Mouse (Mus musculus): ENCODE data around the gene Olfr214.
"Not testable (repeated sequence)": the region's sequence is repeated elsewhere in the genome, so short reads cannot be mapped to it uniquely, and the experiment has no call there.

Olfr214 gene

DNA sequence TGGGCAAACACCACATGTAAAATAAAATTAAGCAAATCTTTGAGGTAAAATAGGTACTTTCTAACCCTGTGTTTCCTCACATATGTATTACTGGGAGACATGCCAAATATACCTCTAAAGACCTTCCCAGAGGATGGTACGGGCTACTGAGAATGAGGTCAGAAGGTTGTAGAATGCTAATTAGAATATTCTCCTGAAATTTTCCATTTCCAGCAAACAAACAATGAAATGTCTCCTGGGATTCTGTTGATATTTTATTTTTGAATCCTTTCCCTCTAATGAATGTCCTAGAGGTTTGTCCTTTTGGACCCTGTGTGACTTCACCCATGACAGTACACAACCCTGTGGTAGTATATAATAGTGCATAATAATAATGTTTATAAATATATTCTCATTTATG lies at the start of gene Olfr214:
Gene Olfr214 (plus strand): TSS at position 301 of the 400 bp plus-strand sequence.
- no peak for DNase-seq (ENCODE audit: low spot score)

DNA sequence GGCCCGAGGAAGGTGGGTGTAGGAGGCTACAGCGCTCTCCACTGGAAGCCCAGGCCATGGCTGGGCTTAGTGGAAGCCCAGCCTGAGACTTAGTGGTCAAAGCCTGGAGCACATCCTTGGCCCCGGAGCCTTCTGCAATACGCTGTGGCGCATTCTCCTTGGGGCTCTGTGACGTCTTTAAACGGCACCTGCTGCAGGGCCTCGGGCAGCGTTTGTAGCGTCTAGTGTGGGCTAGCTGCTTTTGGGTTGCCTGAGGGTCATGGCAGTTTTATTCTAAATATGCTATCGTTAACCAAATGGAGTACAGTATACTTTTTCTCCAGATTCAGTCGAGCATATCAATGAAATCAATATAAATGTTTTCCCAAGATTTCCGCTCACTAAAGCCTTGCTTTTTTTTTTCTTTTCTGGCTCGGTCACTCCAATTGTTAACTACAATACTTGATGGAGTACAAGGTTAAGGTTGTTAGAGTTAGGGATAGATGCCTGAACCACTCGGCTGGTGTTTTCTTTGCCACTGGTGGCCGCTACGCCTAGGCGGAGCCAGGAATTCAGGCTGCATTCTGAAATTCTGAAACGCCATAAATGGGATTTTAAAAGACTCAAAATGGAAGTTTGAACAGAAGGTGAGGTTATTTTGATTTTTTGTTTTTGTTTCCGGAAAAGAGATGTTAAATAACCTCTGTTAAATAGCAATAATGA lies 47.6 kb upstream of the Olfr214 start, which contains the start of gene Olfr212:
Gene Olfr212 (plus strand): TSS at position 215 of the 702 bp plus-strand sequence.
- not testable (repeated sequence) for DNase-seq (ENCODE audit: low spot score)

DNA sequence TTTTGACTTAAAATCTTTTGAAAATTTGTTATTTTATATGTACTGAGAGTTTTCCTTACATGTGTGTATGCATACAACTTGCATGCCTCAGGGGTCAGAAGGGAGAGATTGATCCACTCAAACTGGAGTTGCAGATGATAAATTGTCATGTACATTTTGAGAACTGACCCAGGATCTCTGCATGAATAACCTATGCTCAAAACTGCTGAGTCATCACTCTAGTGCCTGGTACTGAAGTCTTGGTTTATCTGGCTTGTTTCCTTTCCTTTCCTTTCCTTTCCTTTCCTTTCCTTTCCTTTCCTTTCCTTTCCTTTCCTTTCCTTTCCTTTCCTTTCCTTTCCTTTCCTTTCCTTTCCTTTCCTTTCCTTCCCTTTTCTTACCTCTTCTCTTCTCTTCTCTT lies 39.2 kb upstream of the Olfr214 start:
- no peak for DNase-seq (ENCODE audit: low spot score)

DNA sequence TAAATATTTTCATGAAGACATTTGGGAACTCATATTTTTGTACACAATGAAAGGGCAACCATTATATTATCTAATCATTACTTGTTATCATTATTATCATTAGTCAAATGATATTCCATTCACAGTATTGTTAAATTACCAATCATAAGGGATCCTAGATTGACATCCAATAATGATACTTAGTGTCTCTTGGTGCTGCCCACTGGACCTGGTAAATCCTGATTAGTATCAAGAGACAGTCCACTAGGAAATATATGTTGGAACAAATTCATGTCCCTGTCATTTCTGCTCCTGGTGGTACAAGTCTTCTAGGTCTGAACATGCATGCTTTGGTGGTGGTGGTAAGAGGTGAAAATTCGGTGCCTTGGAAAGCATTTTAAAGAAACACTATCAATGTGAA lies 15.9 kb upstream of the Olfr214 start, which contains the start of gene Olfr213:
Gene Olfr213 (plus strand): TSS at position 301 of the 400 bp plus-strand sequence.
- DNase-seq (ENCODE audit: low spot score): no peak

DNA sequence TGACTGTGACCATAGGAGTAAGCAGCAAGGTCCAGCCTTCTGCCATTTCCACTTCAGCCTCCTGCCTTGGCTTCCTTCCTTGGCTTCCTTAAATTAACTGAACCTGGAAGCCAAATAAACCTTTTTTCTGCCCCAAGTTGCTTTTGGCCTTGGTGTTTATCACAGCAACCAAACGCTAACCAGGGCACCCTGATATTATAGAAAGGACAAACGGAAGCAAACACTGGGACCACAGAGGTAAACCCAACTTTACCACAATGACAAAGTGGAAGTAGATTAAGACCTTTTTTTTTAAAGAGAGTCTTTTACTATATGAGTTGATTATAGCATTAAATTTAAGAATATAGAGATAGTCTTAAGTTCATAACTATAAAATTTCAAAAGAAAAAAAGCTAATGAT lies 11.5 kb upstream of the Olfr214 start:
- DNase-seq (ENCODE audit: low spot score): no peak

DNA sequence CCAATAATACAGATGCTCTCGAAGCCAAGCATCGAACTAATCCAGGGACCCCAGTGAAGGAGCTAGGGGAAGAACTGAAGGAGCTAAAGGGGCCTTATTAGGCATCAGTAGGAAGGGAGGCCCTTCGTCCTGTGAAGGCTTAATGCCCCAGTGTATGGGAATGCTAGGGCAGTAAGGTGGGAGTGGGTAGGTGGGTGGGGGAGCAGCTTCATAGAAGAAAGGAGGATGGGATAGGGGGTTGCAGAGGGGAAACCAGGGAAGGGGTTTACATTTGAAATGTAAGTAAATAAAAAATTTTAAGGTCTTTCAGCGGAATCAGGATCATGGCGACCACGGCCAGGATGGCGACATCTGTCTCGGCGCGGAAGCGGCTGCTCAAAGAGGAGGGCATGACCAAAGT lies 3.2 kb upstream of the Olfr214 start, which contains the start of gene Gm5580:
Gene Gm5580 (plus strand): TSS at position 301 of the 400 bp plus-strand sequence.
- not testable (repeated sequence) for DNase-seq (ENCODE audit: low spot score)

DNA sequence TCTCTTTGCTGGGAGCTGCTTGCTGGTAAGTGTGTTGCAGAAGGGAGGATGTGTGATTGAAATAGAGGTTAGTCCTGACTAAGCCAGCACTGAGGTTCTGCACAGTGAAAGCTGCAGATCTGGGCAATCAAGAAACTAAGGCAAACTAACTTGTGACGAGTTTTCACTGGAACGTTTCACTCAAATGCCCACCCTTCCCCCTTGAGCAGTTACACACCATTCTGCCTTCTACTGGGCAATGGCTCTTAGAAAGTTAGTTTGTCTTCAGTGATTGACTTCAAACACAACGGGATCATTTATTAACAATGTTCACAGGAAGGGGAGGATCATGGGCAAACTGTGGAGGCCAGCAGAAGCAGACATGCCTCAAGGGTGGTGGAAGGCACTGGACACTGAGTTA lies 917 bp downstream of the Olfr214 start:
- DNase-seq (ENCODE audit: low spot score): no peak

DNA sequence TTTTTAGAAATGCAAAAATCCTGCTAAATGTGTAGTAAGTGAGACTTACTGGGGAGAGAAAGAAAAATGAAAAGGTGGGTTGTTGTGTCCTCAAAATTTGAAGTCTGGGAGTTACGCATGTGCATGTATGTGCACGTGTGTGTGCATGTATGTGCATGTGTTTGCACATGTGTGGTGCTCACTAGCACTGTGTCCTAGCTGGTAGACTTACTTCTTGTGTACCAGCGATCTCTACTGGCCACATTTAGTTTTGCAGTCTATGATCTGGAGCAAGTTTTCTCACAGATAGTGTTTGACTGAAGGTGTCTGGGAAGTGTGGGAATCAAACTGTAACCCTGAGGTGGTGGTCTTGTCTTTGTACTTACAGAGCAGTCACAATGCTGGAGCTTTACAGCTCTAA lies 15.8 kb downstream of the Olfr214 start:
- DNase-seq (ENCODE audit: low spot score): peak; percentile 37

DNA sequence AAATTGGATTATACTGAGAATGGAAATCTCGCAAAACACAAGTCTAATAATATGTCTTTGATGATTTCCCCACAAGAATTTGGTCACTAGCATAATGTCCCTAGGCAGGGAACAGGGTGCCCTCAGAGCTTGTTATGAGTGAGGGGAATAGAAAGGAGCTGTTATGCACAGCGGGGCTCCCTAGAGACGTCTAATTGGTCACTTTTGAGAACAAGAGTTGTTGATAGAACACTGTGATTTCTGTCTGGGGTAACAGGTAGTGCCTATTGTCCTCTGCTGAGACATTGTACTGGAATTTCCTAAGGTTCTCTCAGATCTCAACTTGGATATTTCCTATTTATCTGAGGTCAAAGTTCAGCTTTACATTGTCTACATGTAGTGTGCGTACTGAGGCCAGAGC lies 30.1 kb downstream of the Olfr214 start, which contains the start of gene Olfr215:
Gene Olfr215 (minus strand): TSS at position 101 of the 400 bp plus-strand sequence.
- DNase-seq (ENCODE audit: low spot score): no peak

DNA sequence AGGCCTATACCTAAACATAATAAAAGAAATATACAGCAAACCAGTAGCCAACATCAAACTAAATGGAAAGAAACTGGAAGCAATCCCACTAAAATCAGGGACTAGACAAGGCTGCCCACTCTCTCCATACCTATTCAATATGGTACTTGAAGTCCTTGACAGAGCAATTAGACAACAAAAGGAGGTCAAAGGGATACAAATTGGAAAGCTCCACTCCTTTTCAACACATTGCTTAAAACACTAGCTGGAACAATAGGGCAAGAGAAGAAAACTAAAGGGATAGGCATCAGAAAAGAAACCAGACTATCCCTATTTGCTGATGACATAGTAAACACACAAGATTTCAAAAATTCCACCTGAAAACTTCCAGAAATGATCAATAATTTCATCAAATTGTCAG lies 46.9 kb downstream of the Olfr214 start:
- DNase-seq (ENCODE audit: low spot score): not testable (repeated sequence)

DNA sequence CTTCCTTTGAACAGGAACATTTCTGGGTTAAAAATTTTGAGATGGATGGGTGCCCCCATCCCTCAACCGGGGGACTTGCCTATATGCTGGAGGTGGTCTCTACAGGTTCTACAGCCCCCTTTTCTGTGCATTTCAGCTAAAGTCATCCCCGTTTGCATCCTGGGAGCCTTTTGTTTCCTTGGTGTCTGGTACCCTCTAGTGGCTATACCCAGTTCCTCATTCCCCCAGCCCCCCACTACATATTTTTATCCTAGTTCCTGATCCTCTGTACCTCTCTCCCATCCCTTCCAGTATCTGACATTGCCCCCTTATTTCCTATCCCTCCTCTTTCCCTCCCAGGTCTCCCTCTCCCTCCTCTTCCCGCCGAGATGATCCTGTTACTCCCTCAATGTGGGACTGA lies 53.2 kb downstream of the Olfr214 start:
- no peak for DNase-seq (ENCODE audit: low spot score)
